Mouse (Mus musculus) frontal cortex, adult 2 months (tissue): Measurements from ENCODE around the gene Prdx2. TPM values are rescaled to one million over a fixed set of nuclear protein-coding genes. Genes with fewer than 3 reads are reported as not detected.

Experiments used
- DNase-seq, 2 experiments: peaks; one replicate each; pipeline ENCODE4 v3.0.0; 2022; ENCODE audit warnings: low spot score in 1 of 2; ENCODE audit errors: extremely low spot score in 1 of 2
- polyA plus RNA-seq: library from polyadenylated mRNA; depleted of rRNA; stranded (reverse); fragments of >200 nt; gene quantifications from 2 replicates; pipeline ENCODE4 v1.2.3, GENCODE M21; 2012; rRNA removed

Prdx2 gene
- 318 and 332 TPM in 2 replicates for polyA plus RNA-seq

GRCm38 (mm10) chr8:84969241-84970134 lies at the start of gene Prdx2, which contains the start of the genes Gm49661 and Rnaseh2a:
Prdx2 (plus strand) TSS chr8:84969587.
Gm49661 (minus strand) TSS chr8:84969433.
Rnaseh2a (minus strand) TSS chr8:84969767.
- peak in 1 of 2 experiments; percentile 77 for DNase-seq

- no peak for DNase-seq
Observed at GRCm38 (mm10) chr8:84921596-84921995, 47.8 kb upstream of the Prdx2 start.

- no peak for DNase-seq
Observed at GRCm38 (mm10) chr8:84925557-84925956, 43.8 kb upstream of the Prdx2 start.

GRCm38 (mm10) chr8:84927513-84927912 lies 41.9 kb upstream of the Prdx2 start:
- DNase-seq, result no peak

GRCm38 (mm10) chr8:84928456-84929306 lies 40.7 kb upstream of the Prdx2 start:
- peak in 1 of 2 experiments; percentile 82 for DNase-seq

GRCm38 (mm10) chr8:84930582-84930981 lies 38.8 kb upstream of the Prdx2 start:
- no peak for DNase-seq

- DNase-seq, result peak in 1 of 2 experiments; percentile 68
Observed at GRCm38 (mm10) chr8:84933767-84934559, 35.4 kb upstream of the Prdx2 start.

GRCm38 (mm10) chr8:84934860-84935259 lies 34.5 kb upstream of the Prdx2 start:
- peak in 1 of 2 experiments; percentile 55 for DNase-seq

GRCm38 (mm10) chr8:84935489-84935888 lies 33.9 kb upstream of the Prdx2 start:
- no peak for DNase-seq

- DNase-seq, result peak in 1 of 2 experiments; percentile 21
Observed at GRCm38 (mm10) chr8:84936041-84936961, 33.1 kb upstream of the Prdx2 start.

- DNase-seq, result peak in 1 of 2 experiments; percentile 72
Observed at GRCm38 (mm10) chr8:84936962-84937546, 32.3 kb upstream of the Prdx2 start, which contains the start of gene Mast1. Mast1 (minus strand) TSS chr8:84937359.

- DNase-seq, result no peak
Observed at GRCm38 (mm10) chr8:84937620-84938485, 31.5 kb upstream of the Prdx2 start.

GRCm38 (mm10) chr8:84943699-84944098 lies 25.7 kb upstream of the Prdx2 start:
- no peak for DNase-seq

GRCm38 (mm10) chr8:84944478-84945160 lies 24.8 kb upstream of the Prdx2 start:
- DNase-seq, result peak; percentile 57 to 82

GRCm38 (mm10) chr8:84945235-84945632 lies 24.2 kb upstream of the Prdx2 start:
- DNase-seq, result peak; percentile 77 to 85

- DNase-seq, result peak in 1 of 2 experiments; percentile 48
Observed at GRCm38 (mm10) chr8:84945633-84946527, 23.5 kb upstream of the Prdx2 start.
